Mouse (Mus musculus) liver, embryonic 16.5 days (tissue): Measurements from ENCODE around the gene Tnpo1. TPM values are rescaled to one million over a fixed set of nuclear protein-coding genes. Genes with fewer than 3 reads are reported as not detected.

Experiments
- ATAC-seq: fragments of 200-750 bp; cut with Nextera tagmentation; 2 replicates; pipeline ENCODE4 v1.8.0; 2017; ENCODE audit warnings: low read depth, mild to moderate bottlenecking, moderate number of reproducible peaks, moderate library complexity
- H3K27ac ChIP-seq: fragments of 300-500 bp; sonication (generic); 2 replicates; pipeline ENCODE4 v1.5.1; 2014; ENCODE audit warnings: mild to moderate bottlenecking, low read length
- H3K27me3 ChIP-seq: fragments of 300-500 bp; sonication (generic); 2 replicates; pipeline ENCODE4 v1.6.1; 2014; ENCODE audit warnings: low read depth, low read length, mixed read lengths; ENCODE audit not compliant: control insufficient read depth, insufficient read depth
- H3K36me3 ChIP-seq: fragments of 300-500 bp; sonication (generic); 2 replicates; pipeline ENCODE4 v1.6.1; 2014; ENCODE audit warnings: mild to moderate bottlenecking; ENCODE audit not compliant: control insufficient read depth, insufficient read depth
- H3K4me1 ChIP-seq: fragments of 300-500 bp; sonication (generic); 2 replicates; pipeline ENCODE4 v1.6.1; 2014; ENCODE audit warnings: low read depth, low read length, mixed read lengths; ENCODE audit not compliant: control insufficient read depth
- H3K4me2 ChIP-seq: fragments of 300-500 bp; sonication (generic); 2 replicates; pipeline ENCODE4 v1.6.1; 2014; ENCODE audit warnings: low read depth, low read length, mixed read lengths
- H3K4me3 ChIP-seq: fragments of 300-500 bp; sonication (generic); 2 replicates; pipeline ENCODE4 v1.5.1; 2014; ENCODE audit warnings: low read depth, mild to moderate bottlenecking, low read length
- H3K9ac ChIP-seq: fragments of 300-500 bp; sonication (generic); 2 replicates; pipeline ENCODE4 v1.6.1; 2014; ENCODE audit warnings: low read depth, low read length
- H3K9me3 ChIP-seq: fragments of 300-500 bp; sonication (generic); replicated peaks from 2 replicates; pipeline ENCODE4 v1.6.1; 2016; ENCODE audit warnings: low read length; ENCODE audit not compliant: control insufficient read depth
- WGBS: fragments of 180-500 bp; shearing (Covaris S2); extraction: QIAGEN DNeasy Blood & Tissue Kit; methylation state at CpG from one replicate; pipeline ENCODE4 v1.1.7; 2014; ENCODE audit not compliant: insufficient replicate concordance; 5-methylcytosine and 5-hydroxymethylcytosine counted together
- polyA plus RNA-seq: library from polyadenylated mRNA; unstranded; fragments of >200 nt; fragmentation: Nextera tagmentation; extraction: Ambion mirVana; gene quantifications from 2 replicates; pipeline ENCODE4 v1.2.1, GENCODE M21; 2015

Tnpo1 gene
- polyA plus RNA-seq, 1 experiment from 2014 or later: 18.1 TPM

GRCm38 (mm10) chr13:98942360-98942759, 16.2 kb upstream of the Tnpo1 start:
- WGBS: 45% methylated on average over 6 of the region's 6 CpGs
- Histone ChIP-seq H3K9ac (no peak overlapping the region), H3K27ac (peak overlapping the region; percentile 56)

GRCm38 (mm10) chr13:98941829-98942343, 15.7 kb upstream of the Tnpo1 start:
- WGBS: 33% methylated on average over 7 of the region's 7 CpGs
- Histone ChIP-seq H3K4me3 (no peak overlapping the region), H3K4me2 (peak overlapping the region; percentile 11; the same call in 1 of the 2 replicates), H3K27ac (0 out of 2 replicates have a peak overlapping the region, but pooled peaks have one; percentile 50), H3K27me3 (no peaks in the 10 kb centered on the region), H3K36me3 (no peaks in the 10 kb centered on the region), H3K9me3 (no peaks in the 10 kb centered on the region), H3K4me1 (peaks cover 6% of the 10 kb centered on the region), H3K9ac (no peak overlapping the region)
- peak; percentile 67 for ATAC-seq

More at GRCm38 (mm10) chr13:98942360-98942759, 16.2 kb upstream of the Tnpo1 start:
- Histone ChIP-seq H3K9me3 (no peaks in the 10 kb centered on the region), H3K4me1 (peaks cover 6% of the 10 kb centered on the region), H3K4me2 (no peak overlapping the region), H3K27me3 (no peaks in the 10 kb centered on the region), H3K4me3 (no peak overlapping the region), H3K36me3 (no peaks in the 10 kb centered on the region)
- ATAC-seq: no peak

- WGBS: 57% methylated on average over 6 of the region's 6 CpGs
- no peaks in the 10 kb centered on the region for H3K9me3 ChIP-seq
- peaks cover 4% of the 10 kb centered on the region for H3K4me1 ChIP-seq
- H3K27ac ChIP-seq: no peak overlapping the region
- no peak overlapping the region for H3K4me3 ChIP-seq
- no peaks in the 10 kb centered on the region for H3K27me3 ChIP-seq
- no peak overlapping the region for H3K4me2 ChIP-seq
- no peak overlapping the region for H3K9ac ChIP-seq
- no peak for ATAC-seq
- H3K36me3 ChIP-seq: no peaks in the 10 kb centered on the region
Measured at GRCm38 (mm10) chr13:98937108-98937507, 10.9 kb upstream of the Tnpo1 start.

- no peak overlapping the region for H3K4me3 ChIP-seq
- H3K4me2 ChIP-seq: no peak overlapping the region
- no peaks in the 10 kb centered on the region for H3K9me3 ChIP-seq
- H3K27ac ChIP-seq: no peak overlapping the region
- WGBS: 57% methylated on average over 2 of the region's 2 CpGs
- peaks cover 16% of the 10 kb centered on the region for H3K4me1 ChIP-seq
- H3K9ac ChIP-seq: no peak overlapping the region
- H3K36me3 ChIP-seq: no peaks in the 10 kb centered on the region
- no peak for ATAC-seq
- no peaks in the 10 kb centered on the region for H3K27me3 ChIP-seq
Measured at GRCm38 (mm10) chr13:98928908-98929307, 2.7 kb upstream of the Tnpo1 start.

GRCm38 (mm10) chr13:98926958-98927242, 716 bp upstream of the Tnpo1 start:
- Histone ChIP-seq H3K4me3 (peak overlapping the region; percentile 98), H3K4me1 (peaks cover 16% of the 10 kb centered on the region), H3K9ac (peak overlapping the region; percentile 98), H3K27me3 (no peaks in the 10 kb centered on the region), H3K9me3 (no peaks in the 10 kb centered on the region), H3K4me2 (peak overlapping the region; percentile 93), H3K36me3 (no peaks in the 10 kb centered on the region; the same call in 1 of the 2 replicates), H3K27ac (peak overlapping the region; percentile 82)
- no peak for ATAC-seq
- 63% methylated on average over 3 of the region's 3 CpGs for WGBS

DNA sequence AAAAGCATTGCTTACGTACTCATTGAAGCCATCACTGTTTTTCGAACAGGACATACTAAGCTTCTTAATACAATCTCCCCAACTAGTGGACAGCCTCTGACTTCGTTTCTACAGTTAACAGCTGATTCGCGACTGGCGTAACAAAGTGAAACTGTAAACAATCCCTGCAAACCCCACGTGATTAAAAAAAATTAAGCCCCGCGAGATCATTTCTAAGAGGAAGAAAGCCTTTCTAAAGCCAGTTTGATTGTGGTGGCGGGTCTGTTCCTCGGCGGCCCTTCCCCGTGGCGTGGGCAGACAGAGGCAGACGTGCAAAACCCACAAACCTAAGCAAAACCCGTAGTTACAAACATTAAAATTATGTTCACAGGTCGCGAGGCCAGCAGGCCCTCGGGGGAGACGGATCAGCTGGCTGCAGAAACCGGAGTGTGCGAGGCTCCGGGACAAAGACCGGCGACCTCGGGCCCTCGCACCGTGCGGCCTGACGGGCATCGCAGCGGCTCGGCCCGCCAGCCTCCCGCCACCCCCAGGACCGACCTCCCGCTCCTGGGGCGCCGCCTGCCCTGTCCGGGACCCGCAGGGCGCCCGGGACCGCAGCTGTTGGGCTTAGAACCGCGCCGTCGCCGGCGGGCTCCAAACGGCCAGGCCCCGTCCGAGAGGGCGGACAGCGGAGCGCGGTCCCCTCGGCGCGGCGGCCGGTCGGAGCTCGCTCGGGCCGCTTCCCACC, 535 bp downstream of the Tnpo1 start:
- peak; percentile 69 for ATAC-seq
- H3K9me3 ChIP-seq: no peaks in the 10 kb centered on the region
- peaks cover 3% of the 10 kb centered on the region for H3K36me3 ChIP-seq
- peak overlapping the region; percentile 98 for H3K9ac ChIP-seq
- H3K4me3 ChIP-seq: peak overlapping the region; percentile 98
- under 1% methylated on average over 66 of the region's 66 CpGs for WGBS
- H3K27me3 ChIP-seq: no peaks in the 10 kb centered on the region
- H3K4me2 ChIP-seq: peak overlapping the region; percentile 93
- peak overlapping the region; percentile 92 for H3K27ac ChIP-seq
- H3K4me1 ChIP-seq: peaks cover 16% of the 10 kb centered on the region

DNA sequence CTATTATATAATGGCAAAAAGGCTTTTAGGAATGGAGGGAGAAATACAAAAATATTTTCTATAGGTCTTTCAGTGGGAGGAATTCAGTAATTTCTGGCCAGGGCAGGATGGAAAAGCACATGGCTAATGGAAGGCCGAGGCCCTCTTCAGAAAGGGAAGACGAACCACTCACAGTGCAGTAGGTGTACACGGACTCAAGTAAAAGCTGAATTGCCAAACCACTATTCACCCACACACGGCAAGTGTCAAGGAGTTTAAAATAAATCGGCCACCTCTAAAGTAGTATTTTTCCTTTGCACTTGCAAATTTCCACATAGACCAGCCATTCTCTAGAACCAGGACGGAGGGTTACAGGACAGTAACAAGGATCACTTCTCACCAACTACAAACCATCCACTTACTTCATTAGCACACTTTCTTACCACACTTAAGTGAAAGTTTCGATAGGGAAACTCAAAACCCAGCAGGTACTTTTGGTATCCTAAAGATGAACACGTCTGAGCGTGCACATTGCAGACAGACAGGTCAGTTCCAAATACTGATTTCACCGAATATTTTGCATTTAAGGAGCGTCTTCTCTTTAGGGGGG, 1.2 kb downstream of the Tnpo1 start:
- H3K36me3 ChIP-seq: peaks cover 3% of the 10 kb centered on the region
- peaks cover 16% of the 10 kb centered on the region for H3K4me1 ChIP-seq
- WGBS: 22% methylated on average over 11 of the region's 11 CpGs
- H3K9ac ChIP-seq: peak overlapping the region; percentile 98
- H3K4me2 ChIP-seq: peak overlapping the region; percentile 93
- no peaks in the 10 kb centered on the region for H3K27me3 ChIP-seq
- peak overlapping the region; percentile 98 for H3K4me3 ChIP-seq
- no peaks in the 10 kb centered on the region for H3K9me3 ChIP-seq
- peak overlapping the region; percentile 92 for H3K27ac ChIP-seq
- no peak for ATAC-seq

- 82% methylated on average over 3 of the region's 3 CpGs for WGBS
- Histone ChIP-seq H3K4me3 (no peak overlapping the region), H3K36me3 (peaks cover 3% of the 10 kb centered on the region), H3K4me2 (no peak overlapping the region), H3K27me3 (no peaks in the 10 kb centered on the region), H3K9me3 (no peaks in the 10 kb centered on the region), H3K4me1 (peaks cover 17% of the 10 kb centered on the region), H3K9ac (no peak overlapping the region), H3K27ac (no peak overlapping the region)
- ATAC-seq: no peak
Measured at GRCm38 (mm10) chr13:98922806-98923205, 3.4 kb downstream of the Tnpo1 start.

GRCm38 (mm10) chr13:98921276-98921675, 4.9 kb downstream of the Tnpo1 start:
- H3K27me3 ChIP-seq: no peaks in the 10 kb centered on the region
- H3K9ac ChIP-seq: no peak overlapping the region
- 90% methylated on average over 7 of the region's 7 CpGs for WGBS
- peaks cover 3% of the 10 kb centered on the region for H3K36me3 ChIP-seq
- H3K27ac ChIP-seq: no peak overlapping the region
- no peak overlapping the region for H3K4me3 ChIP-seq
- no peak for ATAC-seq
- H3K4me1 ChIP-seq: peaks cover 12% of the 10 kb centered on the region
- no peaks in the 10 kb centered on the region for H3K9me3 ChIP-seq
- no peak overlapping the region for H3K4me2 ChIP-seq
